Mouse (Mus musculus) liver, postnatal 0 days (tissue): Measurements from ENCODE around the gene Zfp36l2.

Experiments
- CTCF ChIP-seq: sonication (generic); IDR thresholded peaks from 2 replicates; pipeline ENCODE4 v1.5.1; 2016; ENCODE audit warnings: antibody characterized with exemption, low read depth
- EP300 ChIP-seq: IDR thresholded peaks from 2 replicates; pipeline ENCODE4 v1.6.1; 2016; ENCODE audit warnings: antibody characterized with exemption, low read depth, mild to moderate bottlenecking

- TF ChIP-seq CTCF (no peak), EP300 (no peak)
These were observed 7.3 kb upstream of the Zfp36l2 start for GRCm38 (mm10) chr17:84195003-84195395.
